Mouse (Mus musculus): ENCODE results near the gene Shank1.

GRCm38 (mm10) chr7:44337121-44337849 is 27.2 kb downstream of the Shank1 start:
- no peak for TF ChIP-seq CTCF (IDR thresholded peaks at IDR 0.05; ENCODE audit: low read depth, low read length)
- TF ChIP-seq POLR2A (IDR thresholded peaks at IDR 0.05; ENCODE audit: borderline replicate concordance, low read depth, low read length) = no peak

All from bone marrow macrophage, adult 2 months (primary cell).